Mouse (Mus musculus): ENCODE results near the gene Cst11. TPM values are rescaled to one million over a fixed set of nuclear protein-coding genes. Genes with fewer than 3 reads are reported as not detected.

Cst11 gene
- total and polyA plus RNA-seq, 3 experiments, result not detected

GRCm38 (mm10) chr2:148750058-148750457, 21.2 kb downstream of the Cst11 start, which contains the start of gene Cstl1:
Gene Cstl1 (plus strand): TSS chr2:148750358.
- H3K27ac ChIP-seq (ENCODE audit: control insufficient read depth, low read depth, low read length), result no peak within 1 kb of the TSS
- no peak within 1 kb of the TSS for H3K4me3 ChIP-seq (ENCODE audit: control insufficient read depth in 1 of 2, insufficient read depth in 1 of 2, low read depth in 2 of 2, low read length in 2 of 2)
- TF ChIP-seq TBP (IDR thresholded peaks at IDR 0.05; ENCODE audit: low read depth, low read length) (no peak), UBTF (IDR thresholded peaks at IDR 0.05; ENCODE audit: borderline replicate concordance, insufficient read depth, low read depth, low read length) (no peak), POLR2AphosphoS5 (IDR thresholded peaks at IDR 0.05; ENCODE audit: borderline replicate concordance, low read depth, low read length) (no peak), TCF12 (IDR thresholded peaks at IDR 0.05; ENCODE audit: low read depth, low read length) (no peak), ZMIZ1 (IDR thresholded peaks at IDR 0.05; ENCODE audit: low read depth, low read length) (no peak), MAZ (IDR thresholded peaks at IDR 0.05; ENCODE audit: low read depth, low read length) (no peak), NELFE (IDR thresholded peaks at IDR 0.05; ENCODE audit: low read depth, low read length) (no peak), CTCF (IDR thresholded peaks at IDR 0.05 in 2 of 3, conservative IDR thresholded peaks at IDR 0.05 in 1 of 3; ENCODE audit: control insufficient read depth in 1 of 3, insufficient read depth in 1 of 3, low read depth in 2 of 3, low read length in 3 of 3, poor library complexity in 1 of 3, severe bottlenecking in 1 of 3) (no peak), KAT2A (conservative IDR thresholded peaks at IDR 0.05; ENCODE audit: low read depth, low read length) (no peak), CHD1 (IDR thresholded peaks at IDR 0.05; ENCODE audit: low read depth, low read length) (no peak), MEF2A (IDR thresholded peaks at IDR 0.05; ENCODE audit: extremely low read depth, insufficient replicate concordance, low read depth, low read length, poor library complexity, severe bottlenecking) (no peak)
- no peaks in the 10 kb centered on the region for H3K4me1 ChIP-seq (ENCODE audit: control insufficient read depth in 1 of 2, insufficient read depth in 2 of 2, low read length in 2 of 2)
- no peak within 1 kb of the TSS for H3K9ac ChIP-seq (ENCODE audit: control insufficient read depth, low read depth, low read length, poor library complexity, severe bottlenecking)
- H3K27me3 ChIP-seq (ENCODE audit: control insufficient read depth in 1 of 2, insufficient read depth in 2 of 2, low read length in 2 of 2), result no peaks in the 10 kb centered on the region
- no peaks in the 10 kb centered on the region for H3K36me3 ChIP-seq (ENCODE audit: control insufficient read depth in 1 of 2, insufficient read depth in 2 of 2, low read length in 2 of 2)
- no peaks in the 10 kb centered on the region for H3K79me2 ChIP-seq (ENCODE audit: control insufficient read depth, insufficient read depth, low read length, poor library complexity)
- DNase-seq (ENCODE audit: low read depth, low spot score), result no peak
- H3K9me3 ChIP-seq (replicated peaks; ENCODE audit: insufficient read depth, low read length), result no peaks in the 10 kb centered on the region

GRCm38 (mm10) chr2:148743846-148744407, 27.4 kb downstream of the Cst11 start:
- Histone ChIP-seq H3K9ac (ENCODE audit: control insufficient read depth, low read depth, low read length, poor library complexity, severe bottlenecking) (no peak overlapping the region), H3K27ac (ENCODE audit: control insufficient read depth, low read depth, low read length) (no peak overlapping the region), H3K4me3 (ENCODE audit: control insufficient read depth in 1 of 2, insufficient read depth in 1 of 2, low read depth in 2 of 2, low read length in 2 of 2) (no peak overlapping the region), H3K4me1 (ENCODE audit: control insufficient read depth in 1 of 2, insufficient read depth in 2 of 2, low read length in 2 of 2) (no peaks in the 10 kb centered on the region), H3K79me2 (ENCODE audit: control insufficient read depth, insufficient read depth, low read length, poor library complexity) (no peaks in the 10 kb centered on the region), H3K9me3 (replicated peaks; ENCODE audit: insufficient read depth, low read length) (no peaks in the 10 kb centered on the region), H3K27me3 (ENCODE audit: control insufficient read depth in 1 of 2, insufficient read depth in 2 of 2, low read length in 2 of 2) (no peaks in the 10 kb centered on the region), H3K36me3 (ENCODE audit: control insufficient read depth in 1 of 2, insufficient read depth in 2 of 2, low read length in 2 of 2) (no peaks in the 10 kb centered on the region)
- no peak for DNase-seq (ENCODE audit: low read depth, low spot score)
- TF ChIP-seq BHLHE40 (IDR thresholded peaks at IDR 0.05; ENCODE audit: borderline replicate concordance, low read depth, low read length) (no peak), SMC3 (IDR thresholded peaks at IDR 0.05; ENCODE audit: low read depth, low read length) (no peak), TAL1 (IDR thresholded peaks at IDR 0.05; ENCODE audit: low read length) (no peak), MYC (IDR thresholded peaks at IDR 0.05; ENCODE audit: low read depth, low read length) (no peak), UBTF (IDR thresholded peaks at IDR 0.05; ENCODE audit: borderline replicate concordance, insufficient read depth, low read depth, low read length) (no peak), TBP (IDR thresholded peaks at IDR 0.05; ENCODE audit: low read depth, low read length) (no peak), CHD1 (IDR thresholded peaks at IDR 0.05; ENCODE audit: low read depth, low read length) (no peak), KAT2A (conservative IDR thresholded peaks at IDR 0.05; ENCODE audit: low read depth, low read length) (no peak), NELFE (IDR thresholded peaks at IDR 0.05; ENCODE audit: low read depth, low read length) (no peak), HCFC1 (IDR thresholded peaks at IDR 0.05; ENCODE audit: low read depth, low read length) (no peak), ZNF384 (IDR thresholded peaks at IDR 0.05; ENCODE audit: low read depth, low read length) (no peak)

Measured in MEL (cell line).